Mouse (Mus musculus) cerebellum, adult 11 months (tissue): Measurements from ENCODE around the gene Dthd1.

Experiments used
- DNase-seq: peaks from one replicate; pipeline ENCODE4 v3.0.0; 2022

The Dthd1 gene

DNA sequence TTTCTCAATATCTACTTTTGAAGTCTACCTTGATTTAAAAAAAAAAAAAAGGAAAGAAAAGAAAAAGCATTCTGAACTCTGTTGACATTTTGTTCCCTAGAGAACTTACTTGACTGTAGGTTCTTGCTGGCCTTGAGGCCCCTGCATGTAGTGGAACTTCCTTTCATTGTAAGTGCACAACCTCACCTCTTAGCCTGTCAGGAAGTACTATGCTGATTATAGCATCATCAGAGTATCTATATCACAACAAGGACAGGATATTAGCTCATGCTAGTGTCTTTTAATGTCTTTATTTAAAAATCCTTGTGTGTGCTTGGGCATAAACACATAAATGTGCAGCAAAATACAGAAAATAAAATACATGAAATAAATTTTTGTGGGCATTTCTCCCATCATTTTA is 53.4 kb downstream of the Dthd1 start:
- no peak for DNase-seq

DNA sequence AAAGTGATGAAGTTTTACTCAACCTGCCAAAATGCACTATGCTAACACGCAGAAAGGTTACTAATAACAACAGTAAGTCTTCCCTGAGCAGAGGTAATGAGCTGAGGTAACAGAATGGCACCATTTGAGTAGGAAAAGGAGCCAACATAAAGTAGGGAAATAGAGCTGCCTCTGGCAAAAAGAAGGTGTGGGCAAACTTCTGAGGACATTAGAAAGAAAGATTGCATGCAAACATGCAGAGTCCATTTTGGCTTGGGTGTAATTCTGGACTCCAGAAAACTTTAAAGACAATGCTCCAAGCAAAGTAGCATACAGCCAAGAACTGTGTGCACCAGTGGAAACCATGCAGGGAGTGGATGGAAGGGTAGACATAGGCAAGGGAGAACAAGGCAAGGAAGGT is 65.9 kb downstream of the Dthd1 start:
- DNase-seq = no peak

DNA sequence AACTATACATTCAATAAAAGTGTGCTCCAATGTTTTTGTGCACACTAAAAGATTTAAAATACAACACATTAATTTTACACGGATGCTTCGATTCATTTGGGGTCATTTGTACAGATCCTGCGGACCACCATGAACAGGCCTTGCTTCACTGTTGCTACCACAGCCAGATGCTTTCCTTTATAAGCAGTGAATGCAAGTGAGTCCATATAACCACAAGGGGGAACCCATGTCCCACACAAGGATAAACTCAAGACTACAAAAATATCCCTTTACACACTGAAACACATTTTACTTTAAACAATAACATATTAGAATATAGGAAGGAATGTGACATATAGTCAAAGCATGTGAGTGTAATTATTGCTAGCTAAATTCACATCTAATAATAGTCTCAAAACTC is 81.7 kb downstream of the Dthd1 start:
- no peak for DNase-seq

GRCm38 (mm10) chr5:62906954-62907353 is 93.3 kb downstream of the Dthd1 start:
- no peak for DNase-seq

DNA sequence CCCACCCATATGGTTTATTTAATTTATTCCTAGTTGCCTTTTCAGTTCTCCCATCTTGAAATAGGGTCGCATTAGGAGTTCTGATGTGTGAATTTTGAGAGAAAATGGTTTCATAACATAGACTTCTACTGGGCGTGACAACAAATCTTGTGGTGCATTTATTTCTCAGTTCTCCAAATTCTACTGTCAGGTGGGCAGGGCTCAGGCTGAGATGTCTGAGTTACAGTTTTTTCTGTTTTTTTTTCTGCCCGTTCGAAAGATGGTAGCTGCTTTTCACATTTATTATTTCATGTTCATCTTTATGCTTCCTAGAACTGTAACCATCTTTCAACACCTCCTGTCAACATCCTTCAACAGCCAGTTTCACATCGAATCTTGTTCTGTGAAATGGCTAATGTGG is 95.5 kb downstream of the Dthd1 start:
- no peak for DNase-seq

DNA sequence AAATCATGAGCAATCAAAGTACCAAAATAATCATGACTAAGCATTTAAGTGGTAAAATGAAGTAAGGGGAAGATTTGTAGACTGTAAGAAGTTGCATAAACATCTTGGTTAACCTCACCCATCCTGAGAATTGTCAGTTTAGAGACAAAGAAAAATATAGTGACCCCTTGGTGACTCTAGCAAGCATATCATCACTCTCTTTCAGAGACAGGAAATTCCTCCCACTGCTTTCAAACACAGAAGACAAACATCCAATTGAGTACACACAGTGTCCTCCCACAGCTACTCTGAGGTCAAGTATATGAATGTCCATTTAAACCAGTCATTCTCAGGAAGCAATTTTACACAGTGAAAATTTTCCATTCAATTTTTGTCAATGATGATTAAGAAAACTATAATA is 111.0 kb downstream of the Dthd1 start:
- no peak for DNase-seq
